Mouse (Mus musculus) heart, adult 2 months (tissue): Measurements from ENCODE around the gene Ctnna3.

Experiments
- CTCF ChIP-seq: fragments of 200-600 bp; IDR thresholded peaks from 2 replicates; pipeline ENCODE4 v1.8.1; 2022; ENCODE audit warnings: antibody characterized with exemption, mild to moderate bottlenecking, moderate library complexity
- EP300 ChIP-seq: fragments of 200-500 bp; IDR thresholded peaks from 2 replicates; pipeline ENCODE4 v1.6.1; 2011; ENCODE audit warnings: low read depth, low read length, control low read depth; ENCODE audit not compliant: insufficient read depth
- POLR2A ChIP-seq: fragments of 200-500 bp; IDR thresholded peaks from 2 replicates; pipeline ENCODE4 v1.6.1; 2011; ENCODE audit warnings: mild to moderate bottlenecking, low read depth, low read length, control low read depth; ENCODE audit not compliant: insufficient read depth

DNA sequence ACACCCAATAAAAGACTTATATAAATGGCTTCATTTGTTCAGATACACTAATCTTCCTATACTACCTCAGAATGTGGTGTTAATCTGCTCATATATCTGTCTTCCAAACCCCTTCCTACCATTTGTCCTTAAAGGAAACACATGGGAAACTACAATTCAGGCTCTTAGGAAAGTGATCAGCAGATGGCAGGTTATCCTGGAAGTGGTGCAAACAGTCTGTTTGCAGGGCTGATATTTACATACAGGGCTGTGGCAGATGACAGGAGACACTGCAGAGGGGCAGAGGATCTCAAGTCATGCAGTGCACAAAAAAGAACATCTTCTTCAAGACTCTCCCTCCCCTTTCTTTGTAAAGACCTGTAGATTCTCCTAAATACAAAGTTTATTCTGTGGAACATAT is 1008.8 kb downstream of the Ctnna3 start:
- TF ChIP-seq CTCF = no peak
- TF ChIP-seq EP300 = no peak
- TF ChIP-seq POLR2A = no peak
